Mouse (Mus musculus): ENCODE results near the gene Hemk1. TPM values are rescaled to one million over a fixed set of nuclear protein-coding genes. Genes with fewer than 3 reads are reported as not detected.

Gene Hemk1
- polyA plus RNA-seq, 1 experiment: 22.0 TPM

- Histone ChIP-seq H3K36me3 (ENCODE audit: control insufficient read depth, insufficient read depth, low read length) (no peaks in the 10 kb centered on the region), H3K27me3 (ENCODE audit: control insufficient read depth, insufficient read depth, low read length) (no peaks in the 10 kb centered on the region), H3K4me3 (ENCODE audit: control insufficient read depth, low read depth, low read length) (no peak overlapping the region), H3K4me1 (ENCODE audit: control insufficient read depth, insufficient read depth, low read length) (no peaks in the 10 kb centered on the region; the same call in 1 of the 2 replicates), H3K27ac (ENCODE audit: control insufficient read depth, insufficient read depth, low read depth, low read length) (no peak overlapping the region)
- no peak for TF ChIP-seq CTCF (IDR thresholded peaks at IDR 0.05; ENCODE audit: control insufficient read depth, insufficient read depth, insufficient replicate concordance, low read depth, low read length)
- no peak for TF ChIP-seq POLR2A (IDR thresholded peaks at IDR 0.05; ENCODE audit: control insufficient read depth, low read depth, low read length)
These were observed 55.2 kb downstream of the Hemk1 start for GRCm38 (mm10) chr9:107282951-107283350.

DNA sequence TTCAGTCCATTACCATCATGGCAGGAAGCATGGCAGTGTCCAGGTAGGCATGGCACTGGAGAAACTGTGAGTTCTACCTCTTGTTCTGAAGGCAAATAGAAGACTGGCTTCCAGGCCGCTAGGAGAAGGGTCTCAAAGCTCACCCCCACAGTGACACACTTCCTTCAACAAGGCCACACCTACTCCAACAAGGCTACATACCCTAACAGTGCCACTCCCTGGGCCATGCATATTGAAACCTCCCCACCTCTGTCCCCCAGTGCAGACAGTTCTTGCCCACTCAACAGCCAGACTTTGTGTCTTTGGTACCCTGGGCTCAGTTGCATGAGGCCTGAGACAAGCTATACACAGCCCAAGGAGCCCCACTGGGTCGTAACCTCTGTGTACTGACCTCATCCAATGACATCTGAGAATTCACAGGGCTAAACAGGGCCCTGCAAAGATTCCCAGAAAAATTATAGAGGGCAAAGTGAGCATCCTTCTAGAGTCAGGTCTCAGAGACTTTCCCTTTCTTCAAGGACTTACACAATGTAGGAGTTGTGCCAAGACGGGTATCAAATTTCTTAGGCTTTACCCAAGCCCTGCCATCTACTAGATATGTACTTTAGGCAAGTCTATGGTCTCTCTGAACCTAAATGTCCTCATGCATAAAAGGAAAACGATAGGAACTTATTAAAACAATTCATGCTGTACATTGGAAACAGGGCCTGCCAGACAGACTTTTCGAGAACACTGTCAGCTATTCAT, 56.7 kb downstream of the Hemk1 start:
- no peak overlapping the region for H3K27ac ChIP-seq (ENCODE audit: control insufficient read depth, insufficient read depth, low read depth, low read length)
- no peaks in the 10 kb centered on the region; the same call in 1 of the 2 replicates for H3K4me1 ChIP-seq (ENCODE audit: control insufficient read depth, insufficient read depth, low read length)
- no peaks in the 10 kb centered on the region for H3K27me3 ChIP-seq (ENCODE audit: control insufficient read depth, insufficient read depth, low read length)
- no peaks in the 10 kb centered on the region for H3K36me3 ChIP-seq (ENCODE audit: control insufficient read depth, insufficient read depth, low read length)
- H3K4me3 ChIP-seq (ENCODE audit: control insufficient read depth, low read depth, low read length): no peak overlapping the region
- TF ChIP-seq CTCF (IDR thresholded peaks at IDR 0.05; ENCODE audit: control insufficient read depth, insufficient read depth, insufficient replicate concordance, low read depth, low read length) (no peak), POLR2A (IDR thresholded peaks at IDR 0.05; ENCODE audit: control insufficient read depth, low read depth, low read length) (no peak)

- no peaks in the 10 kb centered on the region for H3K27me3 ChIP-seq (ENCODE audit: control insufficient read depth, insufficient read depth, low read length)
- no peaks in the 10 kb centered on the region; the same call in 1 of the 2 replicates for H3K4me1 ChIP-seq (ENCODE audit: control insufficient read depth, insufficient read depth, low read length)
- no peak overlapping the region for H3K27ac ChIP-seq (ENCODE audit: control insufficient read depth, insufficient read depth, low read depth, low read length)
- no peaks in the 10 kb centered on the region for H3K36me3 ChIP-seq (ENCODE audit: control insufficient read depth, insufficient read depth, low read length)
- TF ChIP-seq CTCF (IDR thresholded peaks at IDR 0.05; ENCODE audit: control insufficient read depth, insufficient read depth, insufficient replicate concordance, low read depth, low read length) (no peak), POLR2A (IDR thresholded peaks at IDR 0.05; ENCODE audit: control insufficient read depth, low read depth, low read length) (no peak)
- no peak overlapping the region for H3K4me3 ChIP-seq (ENCODE audit: control insufficient read depth, low read depth, low read length)
These were observed 57.7 kb downstream of the Hemk1 start for GRCm38 (mm10) chr9:107280322-107281027.

GRCm38 (mm10) chr9:107279378-107280321, 58.5 kb downstream of the Hemk1 start:
- Histone ChIP-seq H3K4me3 (ENCODE audit: control insufficient read depth, low read depth, low read length) (no peak overlapping the region), H3K27ac (ENCODE audit: control insufficient read depth, insufficient read depth, low read depth, low read length) (no peak overlapping the region), H3K36me3 (ENCODE audit: control insufficient read depth, insufficient read depth, low read length) (no peaks in the 10 kb centered on the region), H3K27me3 (ENCODE audit: control insufficient read depth, insufficient read depth, low read length) (no peaks in the 10 kb centered on the region), H3K4me1 (ENCODE audit: control insufficient read depth, insufficient read depth, low read length) (no peaks in the 10 kb centered on the region; the same call in 1 of the 2 replicates)
- TF ChIP-seq POLR2A (IDR thresholded peaks at IDR 0.05; ENCODE audit: control insufficient read depth, low read depth, low read length): no peak
- no peak for TF ChIP-seq CTCF (IDR thresholded peaks at IDR 0.05; ENCODE audit: control insufficient read depth, insufficient read depth, insufficient replicate concordance, low read depth, low read length)

DNA sequence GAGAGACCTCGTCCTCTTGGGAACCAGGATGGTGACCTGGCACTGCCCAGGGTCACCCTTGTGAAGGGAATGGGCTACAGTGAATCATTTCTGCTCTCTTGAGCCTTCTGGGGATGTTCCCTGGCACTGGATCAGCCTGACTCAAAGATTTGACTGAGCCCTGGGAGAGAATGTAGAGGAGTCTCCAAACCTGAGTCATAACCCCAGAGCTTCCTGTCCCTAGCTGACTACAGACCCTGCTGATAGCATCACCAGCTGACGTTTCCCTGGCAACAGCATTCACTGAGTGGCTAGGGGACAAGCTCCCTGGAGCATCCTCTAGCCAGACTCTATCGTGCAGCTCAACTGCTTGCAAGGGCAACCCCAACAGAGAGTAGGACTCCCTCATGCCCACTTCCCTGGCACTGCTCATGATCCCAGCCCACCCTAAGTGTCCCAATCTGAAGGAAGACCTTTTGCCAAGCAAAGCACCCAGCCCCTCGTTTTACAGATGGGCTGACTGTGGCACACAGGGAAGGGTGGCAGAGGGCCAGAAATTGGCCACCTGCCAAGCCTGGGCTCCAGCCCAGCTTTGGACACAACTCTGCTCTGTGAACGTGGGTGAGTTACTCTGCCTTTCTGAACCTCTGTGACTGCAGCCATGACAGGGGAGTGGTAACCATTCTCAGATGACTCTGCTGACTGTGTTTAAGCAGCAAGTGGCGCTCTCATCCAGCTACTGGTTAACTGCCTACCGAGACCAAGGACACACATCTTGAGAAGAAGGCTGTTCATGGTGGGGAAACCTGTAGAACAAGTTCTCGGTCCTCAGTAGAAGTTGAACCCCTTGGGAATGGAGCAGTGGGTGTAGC, 59.4 kb downstream of the Hemk1 start:
- Histone ChIP-seq H3K27ac (ENCODE audit: control insufficient read depth, insufficient read depth, low read depth, low read length) (no peak overlapping the region), H3K36me3 (ENCODE audit: control insufficient read depth, insufficient read depth, low read length) (no peaks in the 10 kb centered on the region), H3K27me3 (ENCODE audit: control insufficient read depth, insufficient read depth, low read length) (no peaks in the 10 kb centered on the region), H3K4me1 (ENCODE audit: control insufficient read depth, insufficient read depth, low read length) (no peaks in the 10 kb centered on the region; the same call in 1 of the 2 replicates), H3K4me3 (ENCODE audit: control insufficient read depth, low read depth, low read length) (no peak overlapping the region)
- TF ChIP-seq CTCF (IDR thresholded peaks at IDR 0.05; ENCODE audit: control insufficient read depth, insufficient read depth, insufficient replicate concordance, low read depth, low read length) (no peak), POLR2A (IDR thresholded peaks at IDR 0.05; ENCODE audit: control insufficient read depth, low read depth, low read length) (no peak)

GRCm38 (mm10) chr9:107278126-107278525, 60.0 kb downstream of the Hemk1 start:
- no peaks in the 10 kb centered on the region for H3K36me3 ChIP-seq (ENCODE audit: control insufficient read depth, insufficient read depth, low read length)
- no peaks in the 10 kb centered on the region; the same call in 1 of the 2 replicates for H3K4me1 ChIP-seq (ENCODE audit: control insufficient read depth, insufficient read depth, low read length)
- H3K4me3 ChIP-seq (ENCODE audit: control insufficient read depth, low read depth, low read length): no peak overlapping the region
- no peaks in the 10 kb centered on the region for H3K27me3 ChIP-seq (ENCODE audit: control insufficient read depth, insufficient read depth, low read length)
- TF ChIP-seq CTCF (IDR thresholded peaks at IDR 0.05; ENCODE audit: control insufficient read depth, insufficient read depth, insufficient replicate concordance, low read depth, low read length) (no peak), POLR2A (IDR thresholded peaks at IDR 0.05; ENCODE audit: control insufficient read depth, low read depth, low read length) (no peak)
- no peak overlapping the region for H3K27ac ChIP-seq (ENCODE audit: control insufficient read depth, insufficient read depth, low read depth, low read length)

All from testis, adult 2 months (tissue).